Mouse (Mus musculus) heart, postnatal 0 days (tissue): ENCODE data around the gene Ralgps2. TPM values are rescaled to one million over a fixed set of nuclear protein-coding genes. Genes with fewer than 3 reads are reported as not detected.

Experiments
- ATAC-seq: fragments of 200-750 bp; cut with Nextera tagmentation; 2 replicates; pipeline ENCODE4 v1.8.0; 2017; ENCODE audit warnings: low read depth, moderate number of reproducible peaks, moderate library complexity; ENCODE audit not compliant: insufficient read depth
- DNase-seq: peaks from one replicate; pipeline ENCODE4 v3.0.0-alpha.2; 2016; ENCODE audit warnings: low spot score
- H3K27ac ChIP-seq: fragments of 300-500 bp; sonication (generic); 2 replicates; pipeline ENCODE4 v1.5.1; 2014; ENCODE audit warnings: low read depth, mild to moderate bottlenecking
- H3K27me3 ChIP-seq: fragments of 300-500 bp; sonication (generic); 2 replicates; pipeline ENCODE4 v1.6.1; 2014; ENCODE audit warnings: low read length, mixed read lengths; ENCODE audit not compliant: control insufficient read depth, insufficient read depth
- H3K36me3 ChIP-seq: fragments of 300-500 bp; sonication (generic); replicated peaks from 2 replicates; pipeline ENCODE4 v1.6.1; 2014; ENCODE audit warnings: low read length, mixed read lengths; ENCODE audit not compliant: control insufficient read depth, insufficient read depth
- H3K4me1 ChIP-seq: fragments of 300-500 bp; sonication (generic); 2 replicates; pipeline ENCODE4 v1.6.1; 2014; ENCODE audit warnings: antibody characterized with exemption; ENCODE audit not compliant: control insufficient read depth, insufficient read depth
- H3K4me2 ChIP-seq: fragments of 300-500 bp; sonication (generic); 2 replicates; pipeline ENCODE4 v1.6.1; 2014; ENCODE audit warnings: low read depth, mild to moderate bottlenecking, low read length, moderate library complexity
- H3K4me3 ChIP-seq: fragments of 300-500 bp; sonication (generic); 2 replicates; pipeline ENCODE4 v1.5.1; 2014; ENCODE audit warnings: low read depth, low read length
- H3K9ac ChIP-seq: fragments of 300-500 bp; sonication (generic); replicated peaks from 2 replicates; pipeline ENCODE4 v1.6.1; 2014; ENCODE audit warnings: low read depth, low read length, mixed read lengths
- H3K9me3 ChIP-seq: fragments of 300-500 bp; sonication (generic); replicated peaks from 2 replicates; pipeline ENCODE4 v1.6.1; 2016; ENCODE audit warnings: low read length; ENCODE audit not compliant: control insufficient read depth
- CTCF ChIP-seq: IDR thresholded peaks from 2 replicates; pipeline ENCODE4 v1.5.1; 2016; ENCODE audit warnings: antibody characterized with exemption, control low read depth, low read depth
- EP300 ChIP-seq: IDR thresholded peaks from 2 replicates; pipeline ENCODE4 v1.6.1; 2016; ENCODE audit warnings: antibody characterized with exemption, low read depth
- WGBS: fragments of 180-500 bp; shearing (Covaris S2); extraction: QIAGEN DNeasy Blood & Tissue Kit; methylation state at CpG from one replicate; pipeline ENCODE4 v1.1.7; 2014; 5-methylcytosine and 5-hydroxymethylcytosine counted together
- polyA plus RNA-seq: library from polyadenylated mRNA; unstranded; fragments of >200 nt; fragmentation: Nextera tagmentation; extraction: Ambion mirVana; gene quantifications from 2 replicates; pipeline ENCODE4 v1.2.1, GENCODE M21; 2015
- total RNA-seq: library from RNA; depleted of rRNA; stranded (reverse); fragments of >200 nt; gene quantifications from 2 replicates; pipeline ENCODE4 v1.2.3, GENCODE M21; 2014; ENCODE audit warnings: low replicate concordance

Gene Ralgps2
- total and polyA plus RNA-seq, 2 experiments from 2014 or later: 24.5 to 34.3 TPM

GRCm38 (mm10) chr1:156781076-156781741 lies 158.2 kb downstream of the Ralgps2 start:
- H3K4me1 ChIP-seq: peaks cover 27% of the 10 kb centered on the region
- 45% methylated on average over 12 of the region's 12 CpGs for WGBS
- H3K9ac ChIP-seq: peak overlapping the region; percentile 30; the same call in 1 of the 2 replicates
- H3K9me3 ChIP-seq: no peaks in the 10 kb centered on the region
- no peaks in the 10 kb centered on the region for H3K36me3 ChIP-seq
- H3K27me3 ChIP-seq: no peaks in the 10 kb centered on the region
- H3K27ac ChIP-seq: peak overlapping the region; percentile 92
- peak; percentile 34 for ATAC-seq
- peak; percentile 64 for DNase-seq
- no peak overlapping the region for H3K4me2 ChIP-seq
- no peak overlapping the region for H3K4me3 ChIP-seq
- TF ChIP-seq CTCF: no peak
- TF ChIP-seq EP300: no peak

- H3K9me3 ChIP-seq: no peaks in the 10 kb centered on the region
- DNase-seq: peak; percentile 80
- WGBS: 36% methylated on average over 16 of the region's 16 CpGs
- no peak overlapping the region for H3K4me3 ChIP-seq
- H3K27ac ChIP-seq: peak overlapping the region; percentile 92
- H3K9ac ChIP-seq: peak overlapping the region; percentile 30; the same call in 1 of the 2 replicates
- H3K36me3 ChIP-seq: no peaks in the 10 kb centered on the region
- ATAC-seq: peak; percentile 55
- peak overlapping the region; percentile 46 for H3K4me2 ChIP-seq
- H3K27me3 ChIP-seq: no peaks in the 10 kb centered on the region
- TF ChIP-seq EP300 (no peak), CTCF (no peak)
- peaks cover 27% of the 10 kb centered on the region for H3K4me1 ChIP-seq
Observed at GRCm38 (mm10) chr1:156780234-156781005, 159.0 kb downstream of the Ralgps2 start.

- no peak for ATAC-seq
- DNase-seq: no peak
- peak overlapping the region; percentile 21 for H3K4me3 ChIP-seq
- peak overlapping the region; percentile 46 for H3K4me2 ChIP-seq
- 72% methylated on average over 4 of the region's 4 CpGs for WGBS
- no peaks in the 10 kb centered on the region for H3K9me3 ChIP-seq
- H3K4me1 ChIP-seq: peaks cover 27% of the 10 kb centered on the region
- peak overlapping the region; percentile 92 for H3K27ac ChIP-seq
- no peaks in the 10 kb centered on the region for H3K36me3 ChIP-seq
- TF ChIP-seq CTCF (no peak), EP300 (no peak)
- H3K9ac ChIP-seq: no peak overlapping the region; the same call in 1 of the 2 replicates
- no peaks in the 10 kb centered on the region for H3K27me3 ChIP-seq
Observed at GRCm38 (mm10) chr1:156779595-156779994, 159.8 kb downstream of the Ralgps2 start.

- ATAC-seq: peak; percentile 83
- no peak for TF ChIP-seq CTCF
- TF ChIP-seq EP300: no peak
- Histone ChIP-seq H3K27me3 (no peaks in the 10 kb centered on the region), H3K9me3 (no peaks in the 10 kb centered on the region), H3K4me3 (peak overlapping the region; percentile 21), H3K9ac (no peak overlapping the region; the same call in 1 of the 2 replicates), H3K4me2 (peak overlapping the region; percentile 46), H3K4me1 (peaks cover 27% of the 10 kb centered on the region), H3K36me3 (no peaks in the 10 kb centered on the region), H3K27ac (peak overlapping the region; percentile 92)
- peak; percentile 65 for DNase-seq
- 31% methylated on average over 6 of the region's 6 CpGs for WGBS
Observed at GRCm38 (mm10) chr1:156778977-156779376, 160.4 kb downstream of the Ralgps2 start.

- DNase-seq (no peak), ATAC-seq (no peak)
- H3K36me3 ChIP-seq: no peaks in the 10 kb centered on the region
- no peak for TF ChIP-seq CTCF
- no peak for TF ChIP-seq EP300
- no peak overlapping the region for H3K4me2 ChIP-seq
- 92% methylated on average over 4 of the region's 4 CpGs for WGBS
- no peak overlapping the region for H3K4me3 ChIP-seq
- no peaks in the 10 kb centered on the region for H3K9me3 ChIP-seq
- H3K27me3 ChIP-seq: no peaks in the 10 kb centered on the region
- H3K9ac ChIP-seq: no peak overlapping the region
- no peak overlapping the region for H3K27ac ChIP-seq
- H3K4me1 ChIP-seq: peaks cover 27% of the 10 kb centered on the region
Observed at GRCm38 (mm10) chr1:156777896-156778295, 161.5 kb downstream of the Ralgps2 start.
